In the genomic region with DNA sequence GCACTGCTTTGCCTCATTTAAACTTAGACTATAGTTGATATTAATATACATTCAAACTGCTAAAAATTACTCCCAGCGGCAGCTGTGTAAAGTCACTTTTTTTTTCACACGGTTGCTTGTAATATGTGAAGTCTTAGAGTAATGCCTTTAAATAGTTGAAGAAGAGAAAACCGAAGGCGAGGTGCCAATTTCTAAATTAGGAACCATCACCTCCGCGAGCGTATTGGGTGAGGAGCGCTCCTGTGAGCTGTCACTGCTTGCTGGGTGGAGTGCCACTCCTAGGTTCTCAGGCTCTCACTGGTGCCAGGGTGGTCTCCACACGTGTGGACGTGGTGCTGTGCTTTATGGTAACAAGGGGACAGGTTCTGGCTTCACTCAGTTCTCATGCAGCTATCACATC, we compare ENCODE assay signal across 12 mouse cellular contexts.
DNase-seq lines count a peak whose midpoint lies in the region; ATAC-seq lines count a peak whose summit lies in the region.
"Had no signal": no experiment of that assay in that cellular context is flagged by ENCODE, and none has a peak within 500 bp of the region (broad histone marks: within the 10 kb centered on the region; RNA-seq: fewer than 3 reads in every experiment).

No protein-coding gene starts in this region.

- no peaks in the 10 kb centered on the region for H3K9me3 ChIP-seq in heart, embryonic 15.5 days (replicated peaks)
- H3K9me3 ChIP-seq in liver, embryonic 12.5 days (replicated peaks) = no peaks in the 10 kb centered on the region
- H3K9me3 ChIP-seq: limb, embryonic 15.5 days; midbrain, embryonic 10.5 days had no signal

- 39% methylated on average over 10 of the region's 10 CpGs for WGBS in heart, embryonic 15.5 days
- WGBS in liver, embryonic 12.5 days (ENCODE audit: insufficient replicate concordance) = 65% methylated on average over 10 of the region's 10 CpGs

- ATAC-seq in heart, embryonic 15.5 days (replicated peaks; ENCODE audit: insufficient number of reproducible peaks, insufficient read depth, low FRiP score, low read depth) = no peak
- ATAC-seq in liver, embryonic 12.5 days = no peak

- no peaks in the 10 kb centered on the region for H3K27me3 ChIP-seq in heart, embryonic 15.5 days
- H3K27me3 ChIP-seq in liver, embryonic 12.5 days (replicated peaks) = no peaks in the 10 kb centered on the region
- H3K27me3 ChIP-seq: limb, embryonic 15.5 days had no signal

- H3K4me1 ChIP-seq in heart, embryonic 15.5 days (replicated peaks) = 0 out of 2 replicates have a peak, but pooled peaks cover 3% of the 10 kb centered on the region
- no peaks in the 10 kb centered on the region for H3K4me1 ChIP-seq in liver, embryonic 12.5 days
- H3K4me1 ChIP-seq: limb, embryonic 15.5 days; midbrain, embryonic 10.5 days had no signal

- DNase-seq in left cerebral cortex, adult 11 months (ENCODE audit: low spot score) = peak; percentile 40
- no peak for DNase-seq in left cerebral cortex, postnatal 4 days
- DNase-seq in left cerebral cortex, postnatal 14 days (ENCODE audit: low spot score in 2 of 2) = peak; percentile 66 to 77
- no peak for DNase-seq in spleen, adult 18-20 months
- DNase-seq in kidney, postnatal 4 days = no peak
- DNase-seq: adrenal gland, adult 8-10 months; kidney, adult 2 months; retina, postnatal 1 day had no signal

- no peak overlapping the region for H3K4me3 ChIP-seq in heart, embryonic 15.5 days
- H3K4me3 ChIP-seq in liver, embryonic 12.5 days = no peak overlapping the region
- H3K4me3 ChIP-seq: limb, embryonic 15.5 days; midbrain, embryonic 10.5 days had no signal

- intact Hi-C loops in left cerebral cortex, postnatal 4 days (cut with DNase I) = no loop called here
- intact Hi-C loops in left cerebral cortex, postnatal 14 days (cut with DNase I) = no loop called here

- H3K4me2 ChIP-seq in heart, embryonic 15.5 days = peak overlapping the region; percentile 37
- H3K4me2 ChIP-seq in liver, embryonic 12.5 days = no peak overlapping the region
- H3K4me2 ChIP-seq: limb, embryonic 15.5 days had no signal

- no peak overlapping the region for H3K9ac ChIP-seq in heart, embryonic 15.5 days
- no peak overlapping the region for H3K9ac ChIP-seq in liver, embryonic 12.5 days
- H3K9ac ChIP-seq: limb, embryonic 15.5 days had no signal

- no peaks in the 10 kb centered on the region for H3K36me3 ChIP-seq in heart, embryonic 15.5 days
- no peaks in the 10 kb centered on the region for H3K36me3 ChIP-seq in liver, embryonic 12.5 days
- H3K36me3 ChIP-seq: limb, embryonic 15.5 days; midbrain, embryonic 10.5 days had no signal

- no peak overlapping the region for H3K27ac ChIP-seq in heart, embryonic 15.5 days
- no peak overlapping the region for H3K27ac ChIP-seq in liver, embryonic 12.5 days
- H3K27ac ChIP-seq: limb, embryonic 15.5 days; midbrain, embryonic 10.5 days had no signal

Comparison
In these comparisons a context has a peak if more than half of its experiments do, and no peak if none do; other contexts are left out.
1. DNase-seq: peak in left cerebral cortex, adult 11 months (single experiment) and left cerebral cortex, postnatal 14 days (2 of 2); none in left cerebral cortex, postnatal 4 days (single experiment), spleen, adult 18-20 months (0 of 2) and kidney, postnatal 4 days (0 of 2).